Mouse (Mus musculus) cerebellum, adult 9-11 months (tissue): ENCODE results near the gene Snai3.

Experiments used
- DNase-seq: peaks from one replicate; pipeline ENCODE4 v3.0.0; 2022

Gene Snai3

DNA sequence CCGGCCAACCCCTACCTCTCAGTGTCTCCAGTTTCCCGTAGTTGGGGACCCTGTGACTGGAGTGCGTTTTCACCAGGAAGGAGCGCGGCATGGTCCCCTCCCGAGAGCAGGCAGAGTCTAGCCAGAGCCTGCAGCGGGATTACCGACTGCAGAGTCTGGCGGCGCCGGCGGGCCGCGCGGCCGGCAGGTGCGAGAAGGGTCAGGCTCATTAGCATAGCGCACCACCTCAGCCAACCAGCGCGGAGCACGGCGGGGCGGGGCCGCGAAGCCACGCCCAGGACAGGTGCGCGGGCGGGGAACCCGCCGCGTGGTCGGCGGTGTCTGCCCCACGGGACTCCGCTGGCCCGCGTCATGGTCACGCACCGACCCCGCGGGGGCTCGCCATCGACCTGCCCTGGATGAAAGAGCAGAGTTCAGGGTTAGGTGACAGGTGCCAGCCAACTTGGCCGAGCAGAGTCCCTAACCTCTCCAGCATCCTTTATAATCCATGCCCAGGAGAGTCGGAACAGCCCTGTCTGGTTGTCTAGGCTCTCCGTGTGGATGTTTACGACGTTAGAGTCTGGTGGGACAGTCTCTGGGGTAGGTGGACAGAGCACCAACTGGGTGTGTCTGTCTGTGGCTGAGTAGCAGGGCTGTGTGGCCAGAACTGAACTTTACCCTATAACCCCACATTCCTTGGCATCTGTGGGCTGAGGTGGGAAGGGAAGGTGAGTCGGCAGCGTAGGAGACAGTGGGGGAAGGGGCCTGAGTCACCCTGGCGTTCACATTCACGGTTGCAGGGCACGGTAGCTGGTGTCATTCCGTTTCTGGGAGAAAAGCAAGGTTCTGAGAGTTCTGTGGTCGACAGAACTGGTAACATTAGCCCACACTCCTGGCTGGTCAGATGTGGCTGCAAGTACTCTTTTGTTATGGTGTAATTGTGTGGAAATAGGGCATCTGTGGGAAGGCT, at the start of gene Snai3:
Snai3 (minus strand) TSS at position 210 of the 949 bp plus-strand sequence.
- peak; percentile 78 for DNase-seq

DNA sequence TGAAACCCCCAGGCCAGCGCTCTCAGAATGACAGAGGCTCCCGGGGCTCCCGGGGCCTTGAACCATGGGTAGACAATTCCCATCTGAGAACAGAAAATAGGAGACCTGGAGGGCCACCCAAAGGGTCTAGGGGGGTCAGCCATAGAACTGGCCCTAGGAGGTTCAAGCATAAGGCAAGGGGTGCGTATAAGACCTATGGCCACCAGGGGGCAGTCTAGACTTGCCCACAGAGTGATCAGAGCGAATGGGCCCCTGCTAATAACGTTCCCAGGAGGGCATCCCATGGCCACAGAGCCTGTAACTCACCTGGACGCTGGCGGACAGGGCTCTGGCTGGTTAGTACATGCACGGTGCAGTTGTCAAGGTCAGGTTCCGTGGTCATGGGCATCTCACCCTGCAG, 40.3 kb upstream of the Snai3 start:
- DNase-seq, result peak; percentile 74

GRCm38 (mm10) chr8:122497912-122498311, 37.4 kb upstream of the Snai3 start:
- DNase-seq, result no peak

- no peak for DNase-seq
Measured at GRCm38 (mm10) chr8:122497016-122497734, 36.6 kb upstream of the Snai3 start.

- no peak for DNase-seq
Measured at GRCm38 (mm10) chr8:122488387-122488786, 27.9 kb upstream of the Snai3 start.

DNA sequence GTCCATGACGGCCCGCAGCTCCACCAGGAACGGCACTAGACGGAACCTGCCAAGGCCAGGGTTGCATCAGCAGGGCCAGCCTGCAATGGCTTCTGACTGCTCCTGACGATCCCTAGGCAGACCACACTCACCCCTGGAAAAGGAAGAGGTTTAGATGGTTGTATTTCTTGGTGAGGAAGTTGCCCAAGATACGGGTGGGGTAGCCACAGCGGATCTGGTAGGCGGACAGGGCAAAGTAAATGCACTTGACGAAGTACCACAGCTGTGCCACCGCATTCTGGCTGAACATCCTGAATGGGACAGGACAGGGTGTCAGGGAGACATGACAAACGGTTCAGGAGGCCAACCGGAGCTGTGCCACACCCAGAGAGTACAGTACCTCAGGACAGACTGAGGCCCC, 24.3 kb upstream of the Snai3 start:
- no peak for DNase-seq

DNA sequence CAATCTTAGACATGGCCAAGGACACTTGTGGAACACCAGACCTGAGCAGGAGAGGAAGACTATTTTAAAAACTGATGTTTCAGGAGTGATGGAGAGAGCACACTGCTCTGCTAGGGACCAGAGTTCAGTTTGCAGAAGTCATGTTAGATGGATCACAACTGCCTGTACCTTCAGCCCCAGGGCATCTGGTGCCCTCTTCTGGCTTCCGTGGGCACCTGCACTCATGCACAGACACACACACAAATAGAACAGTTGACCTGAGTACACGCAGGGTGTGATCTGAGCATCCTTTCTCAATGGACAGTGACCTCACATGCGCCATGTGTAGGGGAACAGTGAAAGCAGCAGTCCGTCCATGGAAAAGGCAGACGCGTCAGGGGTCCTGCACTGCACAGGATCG, 23.3 kb upstream of the Snai3 start:
- no peak for DNase-seq

- DNase-seq, result peak; percentile 19
Measured at GRCm38 (mm10) chr8:122482448-122482847, 21.9 kb upstream of the Snai3 start.

GRCm38 (mm10) chr8:122475580-122476320, 15.2 kb upstream of the Snai3 start, which contains the start of the genes Rnf166 and Ctu2:
TSS of gene Rnf166 (minus strand) at chr8:122476064.
TSS of gene Ctu2 (plus strand) at chr8:122476143.
- DNase-seq, result peak; percentile 89

- DNase-seq, result peak; percentile 69
Measured at GRCm38 (mm10) chr8:122474951-122475560, 14.5 kb upstream of the Snai3 start.

DNA sequence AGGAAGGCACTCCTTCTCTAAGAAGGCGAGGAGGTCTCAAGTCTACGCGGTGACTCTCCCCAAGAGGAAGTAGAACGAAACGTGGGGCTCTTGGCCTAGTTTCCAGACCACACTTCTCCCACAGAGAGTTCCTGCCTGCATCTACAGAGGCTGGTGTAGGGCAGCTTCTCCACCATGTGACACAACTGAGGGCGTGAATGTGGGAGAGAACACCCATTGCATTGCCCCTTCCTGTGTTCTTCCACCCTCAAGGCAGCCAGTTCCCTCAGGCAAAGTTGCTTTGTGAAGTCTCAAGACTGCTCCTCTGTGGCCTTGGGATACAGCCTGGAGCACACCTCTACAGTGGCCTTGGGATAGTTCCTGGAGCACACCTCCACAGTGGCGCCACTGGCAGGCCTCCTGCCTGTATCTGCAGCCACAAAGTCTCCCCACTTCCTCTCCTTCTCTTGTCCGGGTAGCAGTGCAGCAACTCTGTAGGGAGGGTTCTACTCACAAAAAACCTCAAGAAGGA, 13.4 kb upstream of the Snai3 start:
- DNase-seq, result peak; percentile 16

DNA sequence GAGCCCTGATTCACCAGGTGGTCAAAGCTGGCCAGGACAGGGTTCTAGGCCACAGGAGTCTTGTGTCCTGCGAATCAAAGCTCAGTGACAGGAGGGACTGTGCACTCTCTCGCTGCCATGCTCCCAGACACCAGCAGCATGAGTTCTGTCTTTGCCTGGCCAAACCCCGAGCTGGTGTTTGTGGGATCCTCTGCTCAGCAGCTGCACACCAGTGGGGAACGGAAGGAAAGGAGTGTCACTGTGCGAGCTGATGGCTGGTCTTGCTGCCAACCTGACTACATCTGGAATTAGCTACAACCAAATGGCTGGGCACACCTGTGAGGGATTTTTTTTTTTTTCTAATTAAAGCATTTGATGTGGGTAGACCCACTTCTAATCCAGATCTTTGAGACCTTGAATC, 10.2 kb upstream of the Snai3 start:
- DNase-seq, result no peak

DNA sequence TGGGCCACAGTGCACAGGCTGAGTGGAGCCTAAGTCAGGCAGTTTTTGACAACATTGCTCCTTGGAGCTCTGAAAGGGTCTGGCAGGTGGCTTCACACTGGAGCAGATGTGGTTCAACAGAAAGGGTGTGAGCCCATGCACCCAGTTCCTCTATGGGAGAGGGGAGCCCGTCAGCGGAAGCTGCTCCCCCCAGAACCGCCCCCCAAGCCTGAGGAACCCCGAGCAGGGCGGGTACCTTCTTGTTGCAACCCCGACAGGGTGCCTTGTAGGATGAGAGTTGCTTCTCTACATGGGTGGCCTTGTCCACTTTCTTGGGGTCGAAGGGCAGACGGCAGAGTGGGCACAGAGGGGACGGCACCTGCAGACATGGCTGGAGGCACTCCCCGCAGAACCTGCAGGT, 9.4 kb upstream of the Snai3 start:
- DNase-seq, result no peak

GRCm38 (mm10) chr8:122469407-122469806, 8.9 kb upstream of the Snai3 start:
- no peak for DNase-seq

GRCm38 (mm10) chr8:122467816-122468215, 7.3 kb upstream of the Snai3 start:
- no peak for DNase-seq

- DNase-seq, result no peak
Measured at GRCm38 (mm10) chr8:122464985-122465384, 4.5 kb upstream of the Snai3 start.

- DNase-seq, result no peak
Measured at GRCm38 (mm10) chr8:122463651-122464640, 3.4 kb upstream of the Snai3 start.

- no peak for DNase-seq
Measured at GRCm38 (mm10) chr8:122462510-122462909, 2.0 kb upstream of the Snai3 start.

GRCm38 (mm10) chr8:122461473-122462148, 1.1 kb upstream of the Snai3 start:
- DNase-seq, result no peak

GRCm38 (mm10) chr8:122459990-122460389, 543 bp downstream of the Snai3 start:
- DNase-seq, result no peak
